Comparison of ENCODE assay signal across 26 mouse cellular contexts in genomic region chr5:36579967-36580366, GRCm38 (mm10). TPM values are rescaled to one million over a fixed set of nuclear protein-coding genes. Genes with fewer than 3 reads are reported as not detected.
DNase-seq lines count a peak whose midpoint lies in the region; ATAC-seq and TF ChIP-seq lines count a peak whose summit lies in the region.
"Had no signal": no experiment of that assay in that cellular context is flagged by ENCODE, and none has a peak within 500 bp of the region (broad histone marks: within the 10 kb centered on the region; RNA-seq: fewer than 3 reads in every experiment).

No protein-coding gene starts in this region.

- no peak for TF ChIP-seq CTCF in gastrocnemius, adult 2 months (IDR thresholded peaks at IDR 0.05)
- TF ChIP-seq CTCF in liver, postnatal 0 days (IDR thresholded peaks at IDR 0.05; ENCODE audit: low read depth) = no peak

- intact Hi-C loops in gastrocnemius, adult 2 months (cut with DNase I) = loop anchor here (5.0 to 10.0 kb wide), 2 partner anchors 98 to 165 kb away; partner anchors contain the start of genes Bloc1s4, Ccdc96 and Tada2b

- H3K9ac ChIP-seq in kidney, embryonic 15.5 days = no peak overlapping the region
- H3K9ac ChIP-seq in midbrain, embryonic 11.5 days (ENCODE audit: low read length) = no peak overlapping the region
- no peak overlapping the region for H3K9ac ChIP-seq in midbrain, embryonic 16.5 days (ENCODE audit: low read depth, low read length)
- H3K9ac ChIP-seq in liver, postnatal 0 days (replicated peaks) = no peak overlapping the region
- H3K9ac ChIP-seq: embryonic facial prominence, embryonic 15.5 days; heart, embryonic 13.5 days; hindbrain, embryonic 13.5 days; midbrain, embryonic 13.5 days had no signal

- no peaks in the 10 kb centered on the region for H3K36me3 ChIP-seq in kidney, embryonic 15.5 days
- no peaks in the 10 kb centered on the region; the same call in 1 of the 2 replicates for H3K36me3 ChIP-seq in midbrain, embryonic 11.5 days (ENCODE audit: control insufficient read depth, insufficient read depth, low read length)
- H3K36me3 ChIP-seq in midbrain, embryonic 16.5 days (ENCODE audit: control insufficient read depth, insufficient read depth, low read length) = no peaks in the 10 kb centered on the region
- 0 out of 2 replicates have a peak, but pooled peaks cover 2% of the 10 kb centered on the region for H3K36me3 ChIP-seq in liver, postnatal 0 days (replicated peaks; ENCODE audit: insufficient read depth, low read length)
- H3K36me3 ChIP-seq: embryonic facial prominence, embryonic 15.5 days; heart, embryonic 13.5 days; hindbrain, embryonic 13.5 days; midbrain, embryonic 13.5 days had no signal

- 43% methylated on average over 7 of the region's 7 CpGs for WGBS in kidney, embryonic 15.5 days
- WGBS in midbrain, embryonic 11.5 days = 79% methylated on average over 7 of the region's 7 CpGs
- WGBS in midbrain, embryonic 16.5 days = 81% methylated on average over 7 of the region's 7 CpGs
- 82% methylated on average over 7 of the region's 7 CpGs for WGBS in liver, postnatal 0 days (ENCODE audit: insufficient replicate concordance)

- ATAC-seq in kidney, embryonic 15.5 days (replicated peaks; ENCODE audit: low FRiP score) = no peak
- ATAC-seq in midbrain, embryonic 11.5 days (ENCODE audit: low FRiP score) = no peak
- no peak for ATAC-seq in midbrain, embryonic 16.5 days
- ATAC-seq in liver, postnatal 0 days = no peak
- ATAC-seq: forebrain, embryonic 14.5 days; midbrain, embryonic 13.5 days had no signal

- TF ChIP-seq EP300 in liver, postnatal 0 days (IDR thresholded peaks at IDR 0.05; ENCODE audit: low read depth) = no peak

- H3K4me1 ChIP-seq in kidney, embryonic 15.5 days = peaks cover 39% of the 10 kb centered on the region
- peaks cover 10% of the 10 kb centered on the region; the same call in 1 of the 2 replicates for H3K4me1 ChIP-seq in midbrain, embryonic 11.5 days (ENCODE audit: control insufficient read depth, insufficient read depth, low read length)
- peaks cover 10% of the 10 kb centered on the region for H3K4me1 ChIP-seq in midbrain, embryonic 16.5 days (ENCODE audit: control insufficient read depth, insufficient read depth, low read length)
- H3K4me1 ChIP-seq in liver, postnatal 0 days (ENCODE audit: insufficient read depth) = peaks cover 27% of the 10 kb centered on the region

- H3K4me2 ChIP-seq in kidney, embryonic 15.5 days = peak overlapping the region; percentile 88
- no peak overlapping the region for H3K4me2 ChIP-seq in midbrain, embryonic 11.5 days
- no peak overlapping the region for H3K4me2 ChIP-seq in midbrain, embryonic 16.5 days (ENCODE audit: low read length)
- H3K4me2 ChIP-seq in liver, postnatal 0 days (ENCODE audit: low read depth, low read length) = 0 out of 2 replicates have a peak overlapping the region, but pooled peaks have one; percentile 100

- peak; percentile 9 for DNase-seq in gastrocnemius, adult 2 months
- DNase-seq in gastrocnemius, adult 18-20 months (ENCODE audit: low spot score) = no peak
- no peak for DNase-seq in kidney, postnatal 36 days
- peak; percentile 41 for DNase-seq in midbrain, embryonic 11.5 days (ENCODE audit: low spot score, missing footprints)
- DNase-seq in liver, postnatal 0 days = no peak
- no peak for DNase-seq in cerebellum, postnatal 25 days
- DNase-seq: adrenal gland, postnatal 10 days; cerebellum, adult 2 months; cerebellum, postnatal 36 days; embryo, embryonic 11 days; gastrocnemius, postnatal 14 days; heart, adult 18-20 months; heart, postnatal 14 days; lung, postnatal 4 days; right cerebral cortex, adult 18-20 months; right cerebral cortex, postnatal 4 days; thymus, postnatal 14 days had no signal

- no peak overlapping the region; the same call in 1 of the 2 replicates for H3K4me3 ChIP-seq in gastrocnemius, adult 2 months
- H3K4me3 ChIP-seq in kidney, embryonic 15.5 days (replicated peaks) = peak overlapping the region; percentile 70; the same call in 1 of the 2 replicates
- H3K4me3 ChIP-seq in midbrain, embryonic 11.5 days (ENCODE audit: low read depth, low read length) = no peak overlapping the region
- H3K4me3 ChIP-seq in midbrain, embryonic 16.5 days (ENCODE audit: low read depth, low read length) = no peak overlapping the region
- no peak overlapping the region for H3K4me3 ChIP-seq in liver, postnatal 0 days (ENCODE audit: low read depth, low read length)
- H3K4me3 ChIP-seq: hindbrain, embryonic 13.5 days; layer of hippocampus, adult 2 months; midbrain, embryonic 13.5 days had no signal

- peak overlapping the region; percentile 97; the same call in 1 of the 2 replicates for H3K27ac ChIP-seq in gastrocnemius, adult 2 months
- H3K27ac ChIP-seq in kidney, embryonic 15.5 days = peak overlapping the region; percentile 57
- H3K27ac ChIP-seq in midbrain, embryonic 11.5 days (ENCODE audit: low read depth, low read length) = no peak overlapping the region
- H3K27ac ChIP-seq in midbrain, embryonic 16.5 days (ENCODE audit: low read length) = no peak overlapping the region
- no peak overlapping the region for H3K27ac ChIP-seq in liver, postnatal 0 days (ENCODE audit: low read depth)
- H3K27ac ChIP-seq: embryonic facial prominence, embryonic 15.5 days; heart, embryonic 13.5 days; hindbrain, embryonic 13.5 days; layer of hippocampus, adult 2 months; liver, embryonic 14.5 days; midbrain, embryonic 13.5 days had no signal

- H3K27me3 ChIP-seq in kidney, embryonic 15.5 days = no peaks in the 10 kb centered on the region
- no peaks in the 10 kb centered on the region for H3K27me3 ChIP-seq in midbrain, embryonic 11.5 days (ENCODE audit: control insufficient read depth, insufficient read depth, low read length)
- H3K27me3 ChIP-seq in midbrain, embryonic 16.5 days (ENCODE audit: control insufficient read depth, insufficient read depth, low read depth, low read length) = no peaks in the 10 kb centered on the region
- no peaks in the 10 kb centered on the region for H3K27me3 ChIP-seq in liver, postnatal 0 days (ENCODE audit: insufficient read depth, low read length)
- H3K27me3 ChIP-seq: embryonic facial prominence, embryonic 15.5 days; midbrain, embryonic 13.5 days had no signal

- no peaks in the 10 kb centered on the region for H3K9me3 ChIP-seq in kidney, embryonic 15.5 days (replicated peaks)
- H3K9me3 ChIP-seq in midbrain, embryonic 11.5 days (ENCODE audit: control insufficient read depth, low read length) = no peaks in the 10 kb centered on the region
- H3K9me3 ChIP-seq in midbrain, embryonic 16.5 days (replicated peaks; ENCODE audit: control insufficient read depth, low read length, poor library complexity, severe bottlenecking) = no peaks in the 10 kb centered on the region
- no peaks in the 10 kb centered on the region for H3K9me3 ChIP-seq in liver, postnatal 0 days (ENCODE audit: low read length)
- H3K9me3 ChIP-seq: embryonic facial prominence, embryonic 15.5 days; heart, embryonic 13.5 days; hindbrain, embryonic 13.5 days; midbrain, embryonic 13.5 days had no signal

RNA-seq across cellular contexts. Expression of gene Tbc1d14, which starts 13.1 kb away (rescaled TPM):
- 10 to 100 TPM; 14.3 to 16.7 TPM for total RNA-seq in gastrocnemius, adult 2 months (2021)
- total RNA-seq in gastrocnemius, adult 18-20 months (2021) = 10 to 100 TPM; 14.5 to 14.6 TPM
- 45.2 and 46.2 TPM in 2 replicates for polyA plus RNA-seq in kidney, embryonic 15.5 days (2015; fragmentation: Nextera tagmentation; extraction: Ambion mirVana)
- 41.2 TPM in 2 replicates for polyA plus RNA-seq in midbrain, embryonic 11.5 days (2014; fragmentation: Nextera tagmentation; extraction: Ambion mirVana)
- 74.6 and 76.1 TPM in 2 replicates for polyA plus RNA-seq in midbrain, embryonic 16.5 days (2015; fragmentation: Nextera tagmentation; extraction: Ambion mirVana)
- 5.7 and 6.5 TPM in 2 replicates for polyA plus RNA-seq in liver, postnatal 0 days (2015; fragmentation: Nextera tagmentation; extraction: Ambion mirVana)

Comparison
In these comparisons a context has a peak if more than half of its experiments do, and no peak if none do; other contexts are left out.
1. DNase-seq: peak in gastrocnemius, adult 2 months (single experiment) and midbrain, embryonic 11.5 days (single experiment); none in gastrocnemius, adult 18-20 months (single experiment), kidney, postnatal 36 days (0 of 2), liver, postnatal 0 days (single experiment) and cerebellum, postnatal 25 days (0 of 2).
2. H3K27ac ChIP-seq: peak in gastrocnemius, adult 2 months (single experiment) and kidney, embryonic 15.5 days (single experiment); none in midbrain, embryonic 11.5 days (single experiment), midbrain, embryonic 16.5 days (single experiment) and liver, postnatal 0 days (single experiment).
3. H3K4me2 ChIP-seq: peak in kidney, embryonic 15.5 days (single experiment) and liver, postnatal 0 days (single experiment); none in midbrain, embryonic 11.5 days (single experiment) and midbrain, embryonic 16.5 days (single experiment).